Mouse (Mus musculus) stomach, postnatal 0 days (tissue): ENCODE measurements around the gene Ldb3. TPM values are rescaled to one million over a fixed set of nuclear protein-coding genes. Genes with fewer than 3 reads are reported as not detected.

Experiments
- ATAC-seq: fragments of 200-750 bp; cut with Nextera tagmentation; 2 replicates; pipeline ENCODE4 v1.8.0; 2017; ENCODE audit not compliant: low FRiP score, low TSS enrichment
- DNase-seq: peaks from one replicate; pipeline ENCODE4 v3.0.0-alpha.2; 2016; ENCODE audit warnings: low spot score
- H3K27ac ChIP-seq: fragments of 300-500 bp; sonication (generic); replicated peaks from 2 replicates; pipeline ENCODE4 v1.5.1; 2014; ENCODE audit warnings: mild to moderate bottlenecking, control low read depth
- H3K27me3 ChIP-seq: fragments of 300-500 bp; sonication (generic); 2 replicates; pipeline ENCODE4 v1.6.1; 2014; ENCODE audit warnings: low read length; ENCODE audit not compliant: control insufficient read depth, insufficient read depth
- H3K36me3 ChIP-seq: fragments of 300-500 bp; sonication (generic); 2 replicates; pipeline ENCODE4 v1.6.1; 2014; ENCODE audit warnings: low read length, mixed read lengths; ENCODE audit not compliant: control insufficient read depth, insufficient read depth
- H3K4me1 ChIP-seq: fragments of 300-500 bp; sonication (generic); replicated peaks from 2 replicates; pipeline ENCODE4 v1.6.1; 2014; ENCODE audit warnings: antibody characterized with exemption; ENCODE audit not compliant: control insufficient read depth, insufficient read depth
- H3K4me2 ChIP-seq: fragments of 300-500 bp; sonication (generic); replicated peaks from 2 replicates; pipeline ENCODE4 v1.6.1; 2014; ENCODE audit warnings: low read depth, mild to moderate bottlenecking, control low read depth, moderate library complexity
- H3K4me3 ChIP-seq: fragments of 300-500 bp; sonication (generic); 2 replicates; pipeline ENCODE4 v1.5.1; 2014; ENCODE audit warnings: low read depth, low read length, control low read depth
- H3K9ac ChIP-seq: fragments of 300-500 bp; sonication (generic); 2 replicates; pipeline ENCODE4 v1.6.1; 2014; ENCODE audit warnings: mild to moderate bottlenecking, low read length, control low read depth, mixed read lengths
- H3K9me3 ChIP-seq: fragments of 300-500 bp; sonication (generic); 2 replicates; pipeline ENCODE4 v1.6.1; 2016; ENCODE audit warnings: low read length; ENCODE audit not compliant: control insufficient read depth
- CTCF ChIP-seq: IDR thresholded peaks from 2 replicates; pipeline ENCODE4 v1.5.1; 2016; ENCODE audit warnings: antibody characterized with exemption, low read depth, mild to moderate bottlenecking, moderate library complexity
- EP300 ChIP-seq: optimal IDR thresholded peaks from 2 replicates; pipeline ENCODE3; 2016; ENCODE audit warnings: antibody characterized with exemption
- WGBS: fragments of 180-500 bp; shearing (Covaris S2); extraction: QIAGEN DNeasy Blood & Tissue Kit; methylation state at CpG from one replicate; pipeline ENCODE4 v1.1.7; 2014; 5-methylcytosine and 5-hydroxymethylcytosine counted together
- polyA plus RNA-seq: library from polyadenylated mRNA; unstranded; fragments of >200 nt; fragmentation: Nextera tagmentation; extraction: Ambion mirVana; gene quantifications from 2 replicates; pipeline ENCODE4 v1.2.1, GENCODE M21; 2015

Ldb3 gene
- polyA plus RNA-seq, 1 experiment from 2014 or later = 1.7 TPM

DNA sequence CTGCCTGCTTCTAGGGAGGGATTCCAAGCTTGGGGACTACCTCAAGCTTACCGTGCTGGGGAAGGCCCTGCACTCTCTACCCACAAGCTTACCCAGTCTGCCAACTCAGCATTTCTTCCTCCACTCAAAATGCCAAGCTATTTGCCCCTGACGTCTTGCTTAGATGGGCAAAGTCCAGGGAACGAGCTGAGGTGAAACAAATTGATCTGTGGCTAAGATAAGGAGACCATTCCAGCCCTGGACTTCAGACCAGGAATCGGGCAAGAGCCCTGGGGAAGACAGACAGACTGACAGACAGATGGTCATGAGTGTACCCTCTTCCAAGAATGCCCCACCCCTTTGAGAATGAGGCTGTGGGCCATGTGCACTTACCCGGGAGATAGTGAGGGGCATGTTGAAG, 477 bp downstream of the Ldb3 start:
- Histone ChIP-seq H3K27me3 (no peaks in the 10 kb centered on the region), H3K4me3 (no peak overlapping the region), H3K36me3 (no peaks in the 10 kb centered on the region), H3K27ac (no peak overlapping the region), H3K9ac (no peak overlapping the region; the same call in 1 of the 2 replicates), H3K4me1 (no peaks in the 10 kb centered on the region), H3K9me3 (no peaks in the 10 kb centered on the region), H3K4me2 (no peak overlapping the region)
- DNase-seq (no peak), ATAC-seq (peak; percentile 11; the same call in 1 of the 2 replicates)
- TF ChIP-seq CTCF (no peak), EP300 (no peak)
- whole genome bisulfite sequencing = 48% methylated on average over 5 of the region's 5 CpGs

DNA sequence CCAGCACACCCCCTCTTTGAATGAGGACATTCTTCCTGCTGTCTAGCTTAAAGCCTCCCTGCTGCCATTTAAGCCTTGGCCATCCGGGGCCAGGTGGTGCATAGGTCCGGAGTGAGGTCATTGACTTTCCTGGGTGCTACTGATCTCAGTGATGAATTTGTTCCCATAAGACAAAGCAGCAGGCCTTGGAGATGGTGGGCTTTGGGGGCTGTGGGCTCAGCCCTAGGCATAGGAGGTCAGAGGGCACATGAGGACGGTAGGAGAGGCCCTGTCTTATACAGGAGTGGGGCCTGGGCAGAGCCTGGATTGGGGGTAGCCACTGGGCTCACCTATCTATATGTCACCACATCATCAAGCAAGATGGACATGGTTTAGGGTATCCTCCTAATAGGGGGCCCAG, 1.6 kb downstream of the Ldb3 start:
- Histone ChIP-seq H3K4me1 (no peaks in the 10 kb centered on the region), H3K27me3 (no peaks in the 10 kb centered on the region), H3K9me3 (no peaks in the 10 kb centered on the region), H3K4me3 (no peak overlapping the region), H3K4me2 (no peak overlapping the region), H3K36me3 (no peaks in the 10 kb centered on the region), H3K9ac (no peak overlapping the region), H3K27ac (no peak overlapping the region)
- TF ChIP-seq EP300 = no peak
- no peak for TF ChIP-seq CTCF
- no peak for ATAC-seq
- no peak for DNase-seq
- 78% methylated on average over 3 of the region's 3 CpGs for WGBS

DNA sequence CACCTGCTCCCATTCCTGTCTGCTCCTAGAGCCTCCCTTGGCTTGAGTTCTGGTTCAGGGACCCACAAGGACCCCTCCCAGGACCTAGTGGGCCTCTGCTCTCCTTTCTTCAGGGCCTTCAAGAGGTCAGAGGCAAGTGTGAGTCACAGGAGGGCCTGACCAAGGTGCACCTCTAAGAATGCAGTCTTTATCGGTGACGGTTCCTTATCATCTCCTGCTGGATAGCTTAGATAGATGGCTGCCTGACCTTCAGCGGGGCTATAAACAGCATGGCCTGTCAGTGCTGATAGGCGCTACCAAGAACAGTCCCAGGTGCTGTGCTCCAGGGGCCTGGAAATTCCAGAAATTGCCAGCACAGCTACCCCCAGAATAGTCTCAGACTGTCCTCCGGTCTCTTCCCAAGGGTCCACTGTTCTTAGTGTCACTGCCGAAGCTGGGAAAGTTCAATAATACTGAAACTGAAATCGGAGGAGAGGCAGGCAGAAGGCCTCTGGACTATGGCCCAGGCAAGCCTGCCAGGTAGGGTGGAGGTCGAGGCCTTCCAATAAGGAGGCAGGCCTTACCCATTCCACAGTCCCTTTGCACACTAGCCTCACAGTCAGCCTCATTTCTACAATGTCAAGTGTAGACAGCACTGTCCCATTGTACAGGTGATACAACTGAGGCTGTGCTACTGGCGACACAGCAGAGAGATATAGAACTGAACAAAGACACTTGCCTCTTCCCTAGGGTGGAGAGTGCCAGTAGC, 3.0 kb downstream of the Ldb3 start:
- Histone ChIP-seq H3K27ac (no peak overlapping the region), H3K4me2 (no peak overlapping the region), H3K9ac (no peak overlapping the region), H3K9me3 (no peaks in the 10 kb centered on the region), H3K27me3 (no peaks in the 10 kb centered on the region), H3K4me1 (no peaks in the 10 kb centered on the region), H3K4me3 (no peak overlapping the region), H3K36me3 (no peaks in the 10 kb centered on the region)
- peak; percentile 32 for DNase-seq
- ATAC-seq = peak; percentile 54
- WGBS = 70% methylated on average over 9 of the region's 9 CpGs
- TF ChIP-seq CTCF = no peak
- no peak for TF ChIP-seq EP300

DNA sequence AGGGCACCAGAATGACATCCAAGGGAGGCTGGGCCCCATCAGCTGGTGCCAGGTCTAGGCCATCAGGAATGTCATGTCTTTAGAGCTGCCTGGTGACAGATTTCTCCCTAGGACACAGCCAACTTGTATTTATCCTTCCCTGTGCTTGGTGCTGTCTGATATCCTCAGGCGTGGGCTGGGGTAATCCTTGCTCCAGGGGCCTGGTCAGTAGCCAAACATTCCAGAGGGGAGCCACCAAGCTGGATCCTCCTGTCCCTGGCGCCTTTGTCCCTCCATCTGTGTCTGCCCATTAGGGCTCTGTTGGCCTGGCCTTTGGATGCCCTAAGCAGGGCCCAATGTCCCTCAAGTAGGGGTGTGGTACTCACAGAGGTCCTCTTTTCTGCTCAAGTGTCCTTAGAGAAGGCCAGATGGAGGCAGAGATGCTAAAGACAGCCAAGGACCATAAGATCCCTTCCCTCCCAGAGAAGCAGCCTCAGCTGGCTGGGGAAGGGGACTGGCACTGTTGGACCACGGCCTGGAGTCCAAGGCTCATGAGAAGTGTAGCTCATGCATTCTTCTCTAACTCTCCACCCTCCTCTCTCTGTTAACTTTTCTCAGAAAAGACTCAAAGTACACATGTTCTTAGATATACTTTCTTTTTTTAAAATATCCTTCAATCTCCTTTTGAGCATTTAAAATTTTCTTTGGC, 5.6 kb downstream of the Ldb3 start:
- H3K4me2 ChIP-seq = no peak overlapping the region
- no peaks in the 10 kb centered on the region for H3K4me1 ChIP-seq
- no peak overlapping the region for H3K27ac ChIP-seq
- no peaks in the 10 kb centered on the region for H3K9me3 ChIP-seq
- H3K27me3 ChIP-seq = no peaks in the 10 kb centered on the region
- TF ChIP-seq CTCF (no peak), EP300 (no peak)
- WGBS = 64% methylated on average over 3 of the region's 3 CpGs
- no peaks in the 10 kb centered on the region for H3K36me3 ChIP-seq
- no peak for ATAC-seq
- no peak overlapping the region for H3K9ac ChIP-seq
- H3K4me3 ChIP-seq = no peak overlapping the region
- no peak for DNase-seq

DNA sequence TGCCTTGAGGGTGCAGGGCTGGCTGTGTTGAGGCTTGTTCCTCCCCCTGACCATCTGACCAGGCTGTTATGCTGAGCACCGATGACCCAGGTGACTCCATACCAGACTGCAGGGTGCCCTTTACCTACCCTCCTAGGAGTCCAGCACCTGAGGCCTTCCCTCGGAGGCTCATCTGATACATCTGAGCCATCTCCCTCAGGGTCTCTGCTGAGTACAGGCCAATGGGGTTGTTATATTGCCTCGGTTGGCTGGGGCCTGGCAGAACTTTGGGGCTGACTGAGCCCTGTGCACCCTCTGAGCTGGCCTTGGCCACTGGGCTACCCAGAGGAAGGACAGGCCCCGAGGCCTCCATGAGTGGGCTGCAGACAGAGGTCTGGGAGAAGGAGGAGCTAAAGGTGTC, 11.6 kb downstream of the Ldb3 start:
- no peak overlapping the region for H3K4me2 ChIP-seq
- H3K27ac ChIP-seq = no peak overlapping the region
- H3K4me3 ChIP-seq = no peak overlapping the region
- no peaks in the 10 kb centered on the region for H3K4me1 ChIP-seq
- ATAC-seq = no peak
- no peaks in the 10 kb centered on the region for H3K27me3 ChIP-seq
- H3K9me3 ChIP-seq = no peaks in the 10 kb centered on the region
- no peak overlapping the region for H3K9ac ChIP-seq
- TF ChIP-seq CTCF (no peak), EP300 (no peak)
- DNase-seq = no peak
- H3K36me3 ChIP-seq = no peaks in the 10 kb centered on the region
- 89% methylated on average over 4 of the region's 4 CpGs for whole genome bisulfite sequencing

DNA sequence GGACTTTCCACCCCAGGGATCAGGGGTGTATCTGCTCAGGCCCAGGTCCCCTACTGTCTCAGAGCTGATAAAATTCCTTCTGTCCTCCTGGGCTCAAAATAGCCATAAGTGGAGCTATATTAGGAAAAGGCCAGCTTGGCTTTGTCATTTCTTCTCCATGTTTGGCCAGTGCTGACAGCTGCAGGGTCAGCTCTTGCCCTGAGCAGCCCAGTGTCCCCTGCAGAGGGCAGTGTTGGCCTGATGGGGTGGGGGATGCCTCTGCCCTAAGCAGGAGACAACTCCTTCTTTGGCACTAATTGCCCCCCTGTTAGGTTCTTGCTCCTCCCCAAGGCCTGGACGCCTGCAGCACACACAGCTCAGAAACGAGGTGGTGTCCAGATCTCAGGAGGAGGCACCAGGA, 14.4 kb downstream of the Ldb3 start:
- Histone ChIP-seq H3K27ac (no peak overlapping the region), H3K4me1 (no peaks in the 10 kb centered on the region), H3K27me3 (no peaks in the 10 kb centered on the region), H3K4me2 (no peak overlapping the region), H3K9me3 (no peaks in the 10 kb centered on the region), H3K9ac (no peak overlapping the region), H3K36me3 (no peaks in the 10 kb centered on the region), H3K4me3 (no peak overlapping the region)
- no peak for ATAC-seq
- WGBS = 65% methylated on average over 2 of the region's 2 CpGs
- peak; percentile 28 for DNase-seq
- TF ChIP-seq EP300 (no peak), CTCF (peak; percentile 57)
